Mouse (Mus musculus): ENCODE results near the gene Rptor.

DNA sequence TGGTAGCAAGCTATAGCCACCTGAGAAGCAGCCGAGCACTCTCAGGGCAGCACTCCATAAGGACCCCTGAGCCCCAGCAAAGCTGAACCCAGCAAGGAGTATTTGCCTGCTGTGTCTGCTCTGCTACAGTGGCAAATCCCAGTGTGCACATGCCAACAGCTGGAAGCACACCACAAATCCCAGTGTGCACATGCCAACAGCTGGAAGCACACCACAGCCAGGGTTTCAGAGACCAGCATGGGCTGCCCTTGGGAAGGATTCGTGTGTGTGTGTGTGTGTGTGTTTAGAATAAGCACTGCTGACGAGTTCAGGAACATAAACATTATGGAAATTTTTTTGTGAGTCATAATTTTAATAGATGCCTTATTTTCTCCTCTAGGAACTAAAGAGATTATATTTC, 265.4 kb downstream of the Rptor start:
- TF ChIP-seq EP300 (IDR thresholded peaks at IDR 0.05; ENCODE audit: insufficient read depth, low read depth, low read length) (no peak), CTCF (IDR thresholded peaks at IDR 0.05) (no peak)

Data from heart, adult 2 months (tissue).